Mouse (Mus musculus) cortical plate, adult 2 months (tissue): ENCODE measurements around the gene Trim2.
A peak's percentile ranks its signal among the peaks of the same experiment; 100 is the strongest.

Experiments
- CTCF ChIP-seq: fragments of 200-500 bp; IDR thresholded peaks from 2 replicates; pipeline ENCODE4 v1.5.1; 2011; ENCODE audit warnings: mild to moderate bottlenecking, control low read depth, low read length; ENCODE audit not compliant: insufficient read depth; ENCODE audit errors: extremely low read depth
- POLR2A ChIP-seq: fragments of 200-500 bp; IDR thresholded peaks from 2 replicates; pipeline ENCODE4 v1.6.1; 2011; ENCODE audit warnings: mild to moderate bottlenecking, low read length, control low read depth; ENCODE audit not compliant: insufficient read depth; ENCODE audit errors: extremely low read depth

GRCm38 (mm10) chr3:84268434-84268833, 38.2 kb downstream of the Trim2 start:
- TF ChIP-seq POLR2A (no peak), CTCF (peak; percentile 36; the same call in 1 of the 2 replicates)
